Mouse (Mus musculus): ENCODE measurements around the gene Trp53bp2. TPM values are rescaled to one million over a fixed set of nuclear protein-coding genes. Genes with fewer than 3 reads are reported as not detected.

Gene Trp53bp2
- total and polyA plus RNA-seq, 3 experiments, result 2.6 to 15.1 TPM; not detected in 1

DNA sequence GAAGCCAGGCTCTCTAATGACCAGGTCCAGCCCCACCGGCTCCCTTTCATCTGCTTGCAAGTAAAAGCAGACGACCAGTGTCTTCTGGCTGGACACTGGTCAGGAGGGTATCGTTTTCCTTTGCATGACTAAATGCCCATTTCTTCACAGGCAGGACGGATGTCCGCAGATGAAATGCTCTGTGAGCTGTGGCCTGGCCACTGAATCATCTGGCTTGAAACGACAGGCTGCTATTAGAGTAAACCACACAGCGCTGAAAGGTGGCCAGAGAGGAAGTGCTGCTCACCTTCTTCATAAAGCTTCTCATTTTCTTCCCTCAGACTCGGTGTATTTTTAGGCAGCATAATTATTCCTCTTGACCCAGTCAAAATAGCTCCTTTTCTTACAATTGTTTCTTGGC lies 40.2 kb upstream of the Trp53bp2 start:
- H3K36me3 ChIP-seq (ENCODE audit: control insufficient read depth in 1 of 2, insufficient read depth in 2 of 2, low read length in 2 of 2), result peaks cover 0 to 17% of the 10 kb centered on the region in 2 experiments; a peak in 2 of 4 replicates
- no peaks in the 10 kb centered on the region for H3K79me2 ChIP-seq (ENCODE audit: control insufficient read depth, insufficient read depth, low read length, poor library complexity)
- DNase-seq (ENCODE audit: low read depth, low spot score), result no peak
- H3K27ac ChIP-seq (ENCODE audit: control insufficient read depth, low read depth, low read length), result no peak overlapping the region
- peaks cover 6 to 32% of the 10 kb centered on the region in 2 experiments for H3K4me1 ChIP-seq (ENCODE audit: control insufficient read depth in 1 of 2, insufficient read depth in 2 of 2, low read length in 2 of 2)
- no peaks in the 10 kb centered on the region for H3K9me3 ChIP-seq (replicated peaks; ENCODE audit: insufficient read depth, low read length)
- TF ChIP-seq USF1 (IDR thresholded peaks at IDR 0.05; ENCODE audit: low read depth, low read length) (no peak), POLR2AphosphoS2 (IDR thresholded peaks at IDR 0.05; ENCODE audit: low read length) (no peak), TBP (IDR thresholded peaks at IDR 0.05; ENCODE audit: low read depth, low read length) (no peak), JUND (IDR thresholded peaks at IDR 0.05; ENCODE audit: low read depth, low read length) (no peak), BHLHE40 (IDR thresholded peaks at IDR 0.05; ENCODE audit: borderline replicate concordance, low read depth, low read length) (no peak)
- no peaks in the 10 kb centered on the region; a peak in 2 of 4 replicates for H3K27me3 ChIP-seq (ENCODE audit: control insufficient read depth in 1 of 2, insufficient read depth in 2 of 2, low read length in 2 of 2)
- no peak overlapping the region for H3K9ac ChIP-seq (ENCODE audit: control insufficient read depth, low read depth, low read length, poor library complexity, severe bottlenecking)
- H3K4me3 ChIP-seq (ENCODE audit: control insufficient read depth in 1 of 2, insufficient read depth in 1 of 2, low read depth in 2 of 2, low read length in 2 of 2), result no peak overlapping the region

DNA sequence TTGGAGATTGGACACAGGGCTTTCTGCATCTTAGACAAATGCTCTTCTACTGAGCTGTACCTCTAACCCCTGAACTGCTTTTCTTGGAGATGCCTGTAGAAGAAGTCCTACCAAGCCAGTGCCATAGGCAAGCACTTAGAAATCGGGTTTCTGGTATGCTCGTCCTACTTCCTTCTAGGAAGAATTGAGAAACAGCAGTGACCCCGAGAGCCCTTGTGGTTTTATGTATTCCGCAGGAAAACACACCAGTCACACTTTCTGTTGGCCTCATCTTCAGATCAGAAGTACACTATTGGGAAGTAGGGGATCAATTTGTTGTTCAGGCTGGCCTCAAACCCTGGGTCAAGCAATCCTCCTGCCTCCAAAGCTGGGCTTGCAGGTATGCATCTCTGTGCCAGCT lies 39.5 kb upstream of the Trp53bp2 start:
- no peaks in the 10 kb centered on the region; a peak in 2 of 4 replicates for H3K27me3 ChIP-seq (ENCODE audit: control insufficient read depth in 1 of 2, insufficient read depth in 2 of 2, low read length in 2 of 2)
- peaks cover 0 to 13% of the 10 kb centered on the region in 2 experiments; a peak in 2 of 4 replicates for H3K36me3 ChIP-seq (ENCODE audit: control insufficient read depth in 1 of 2, insufficient read depth in 2 of 2, low read length in 2 of 2)
- no peak overlapping the region for H3K9ac ChIP-seq (ENCODE audit: control insufficient read depth, low read depth, low read length, poor library complexity, severe bottlenecking)
- no peak for DNase-seq (ENCODE audit: low read depth, low spot score)
- no peak overlapping the region for H3K4me3 ChIP-seq (ENCODE audit: control insufficient read depth in 1 of 2, insufficient read depth in 1 of 2, low read depth in 2 of 2, low read length in 2 of 2)
- H3K4me1 ChIP-seq (ENCODE audit: control insufficient read depth in 1 of 2, insufficient read depth in 2 of 2, low read length in 2 of 2), result peaks cover 6 to 26% of the 10 kb centered on the region in 2 experiments
- no peaks in the 10 kb centered on the region for H3K79me2 ChIP-seq (ENCODE audit: control insufficient read depth, insufficient read depth, low read length, poor library complexity)
- TF ChIP-seq ZMIZ1 (IDR thresholded peaks at IDR 0.05; ENCODE audit: low read depth, low read length) (no peak), CHD2 (IDR thresholded peaks at IDR 0.05; ENCODE audit: low read length) (no peak), SIN3A (IDR thresholded peaks at IDR 0.05; ENCODE audit: low read length) (no peak), MYC (IDR thresholded peaks at IDR 0.05; ENCODE audit: low read depth, low read length) (no peak), ETS1 (IDR thresholded peaks at IDR 0.05; ENCODE audit: low read depth, low read length) (no peak), NRF1 (IDR thresholded peaks at IDR 0.05; ENCODE audit: insufficient read depth, low read depth, low read length, poor library complexity, severe bottlenecking) (no peak), ZC3H11A (IDR thresholded peaks at IDR 0.05; ENCODE audit: low read depth, low read length) (no peak), GATA1 (IDR thresholded peaks at IDR 0.05; ENCODE audit: low read depth, low read length) (no peak), CTCF (IDR thresholded peaks at IDR 0.05 in 2 of 3, conservative IDR thresholded peaks at IDR 0.05 in 1 of 3; ENCODE audit: control insufficient read depth in 1 of 3, insufficient read depth in 1 of 3, low read depth in 2 of 3, low read length in 3 of 3, poor library complexity in 1 of 3, severe bottlenecking in 1 of 3) (no peak), MAFK (IDR thresholded peaks at IDR 0.05; ENCODE audit: borderline replicate concordance, low read depth, low read length) (no peak), MEF2A (IDR thresholded peaks at IDR 0.05; ENCODE audit: extremely low read depth, insufficient replicate concordance, low read depth, low read length, poor library complexity, severe bottlenecking) (no peak)
- H3K27ac ChIP-seq (ENCODE audit: control insufficient read depth, low read depth, low read length), result no peak overlapping the region
- H3K9me3 ChIP-seq (replicated peaks; ENCODE audit: insufficient read depth, low read length), result no peaks in the 10 kb centered on the region
